Mouse (Mus musculus): ENCODE measurements around the gene Tex26.

Gene Tex26

GRCm38 (mm10) chr5:149439531-149440179 is at the start of gene Tex26:
Gene Tex26, plus strand, starts transcription at chr5:149439660.
- peak; percentile 91 for DNase-seq (ENCODE audit: low read depth, low spot score)

GRCm38 (mm10) chr5:149391574-149392375 is 47.7 kb upstream of the Tex26 start:
- DNase-seq (ENCODE audit: low read depth, low spot score): no peak

GRCm38 (mm10) chr5:149392420-149392988 is 47.0 kb upstream of the Tex26 start:
- DNase-seq (ENCODE audit: low read depth, low spot score): peak; percentile 70

GRCm38 (mm10) chr5:149401446-149401975 is 37.9 kb upstream of the Tex26 start:
- DNase-seq (ENCODE audit: low read depth, low spot score): no peak

- no peak for DNase-seq (ENCODE audit: low read depth, low spot score)
These were observed 37.4 kb upstream of the Tex26 start for GRCm38 (mm10) chr5:149402029-149402428.

GRCm38 (mm10) chr5:149403386-149403785 is 36.1 kb upstream of the Tex26 start:
- no peak for DNase-seq (ENCODE audit: low read depth, low spot score)

- DNase-seq (ENCODE audit: low read depth, low spot score): peak; percentile 34
These were observed 34.8 kb upstream of the Tex26 start for GRCm38 (mm10) chr5:149404710-149405109.

GRCm38 (mm10) chr5:149406791-149407276 is 32.6 kb upstream of the Tex26 start:
- DNase-seq (ENCODE audit: low read depth, low spot score): no peak

GRCm38 (mm10) chr5:149409502-149409901 is 30.0 kb upstream of the Tex26 start:
- DNase-seq (ENCODE audit: low read depth, low spot score): no peak

- no peak for DNase-seq (ENCODE audit: low read depth, low spot score)
These were observed 27.8 kb upstream of the Tex26 start, which contains the start of gene Medag for GRCm38 (mm10) chr5:149411509-149412193. Gene Medag, plus strand, starts transcription at chr5:149411749.

- no peak for DNase-seq (ENCODE audit: low read depth, low spot score)
These were observed 27.3 kb upstream of the Tex26 start for GRCm38 (mm10) chr5:149412194-149412575.

- DNase-seq (ENCODE audit: low read depth, low spot score): no peak
These were observed 26.8 kb upstream of the Tex26 start for GRCm38 (mm10) chr5:149412671-149413070.

- DNase-seq (ENCODE audit: low read depth, low spot score): no peak
These were observed 24.9 kb upstream of the Tex26 start for GRCm38 (mm10) chr5:149414369-149415167.

- peak; percentile 48 for DNase-seq (ENCODE audit: low read depth, low spot score)
These were observed 22.1 kb upstream of the Tex26 start for GRCm38 (mm10) chr5:149417381-149417780.

- no peak for DNase-seq (ENCODE audit: low read depth, low spot score)
These were observed 12.9 kb upstream of the Tex26 start for GRCm38 (mm10) chr5:149426525-149426924.

- no peak for DNase-seq (ENCODE audit: low read depth, low spot score)
These were observed 12.0 kb upstream of the Tex26 start for GRCm38 (mm10) chr5:149427277-149428060.

GRCm38 (mm10) chr5:149428347-149428746 is 11.1 kb upstream of the Tex26 start:
- DNase-seq (ENCODE audit: low read depth, low spot score): no peak

GRCm38 (mm10) chr5:149428810-149429255 is 10.6 kb upstream of the Tex26 start:
- no peak for DNase-seq (ENCODE audit: low read depth, low spot score)

GRCm38 (mm10) chr5:149429541-149429940 is 9.9 kb upstream of the Tex26 start:
- no peak for DNase-seq (ENCODE audit: low read depth, low spot score)

GRCm38 (mm10) chr5:149430943-149431342 is 8.5 kb upstream of the Tex26 start:
- DNase-seq (ENCODE audit: low read depth, low spot score): no peak
